Mouse (Mus musculus): ENCODE results near the gene Krt15.

Gene Krt15

DNA sequence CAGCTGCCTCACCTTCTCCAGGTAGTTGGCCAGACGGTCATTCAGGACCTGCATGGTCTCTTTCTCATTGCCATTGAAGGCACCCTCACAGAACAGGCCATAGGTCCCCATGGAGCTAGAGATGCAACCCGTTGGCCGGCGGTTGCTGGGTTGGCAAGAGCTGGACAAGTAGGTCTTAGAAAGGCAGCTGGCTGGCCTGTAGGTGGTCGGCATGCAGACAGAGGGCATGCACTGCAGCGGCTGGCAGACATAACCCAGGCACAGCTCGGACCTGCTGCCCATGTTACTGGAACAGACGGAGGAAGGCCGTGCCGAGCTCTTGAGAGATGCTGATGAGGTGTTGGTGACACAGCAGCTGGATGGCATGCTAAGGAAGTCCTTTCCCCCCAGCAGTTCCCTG is 47.9 kb downstream of the Krt15 start, which contains the start of gene Krt32:
Gene Krt32 (minus strand): TSS at position 366 of the 400 bp plus-strand sequence.
- TF ChIP-seq CTCF (conservative IDR thresholded peaks at IDR 0.05; ENCODE audit: low read length) (no peak), NANOG (IDR thresholded peaks at IDR 0.05; ENCODE audit: borderline replicate concordance, low read length) (no peak), POU5F1 (IDR thresholded peaks at IDR 0.05; ENCODE audit: borderline replicate concordance, low read length) (no peak)
- Histone ChIP-seq H3K4me1 (replicated peaks; ENCODE audit: low read depth, low read length) (no peaks in the 10 kb centered on the region), H3K4me3 (replicated peaks; ENCODE audit: low read length) (no peak within 1 kb of the TSS)

More for the DNA sequence above, 47.9 kb downstream of the Krt15 start, which contains the start of gene Krt32:
- Histone ChIP-seq H3K36me3 (ENCODE audit: insufficient read depth, low read length) (no peaks in the 10 kb centered on the region), H3K27me3 (ENCODE audit: insufficient read depth, low read length) (0 out of 2 replicates have a peak, but pooled peaks cover 3% of the 10 kb centered on the region), H3K9me3 (ENCODE audit: low read length) (peaks cover 19% of the 10 kb centered on the region)

Data from E14TG2a.4 (cell line).